28 mouse cellular contexts compared by ENCODE assay signal in the genomic region with DNA sequence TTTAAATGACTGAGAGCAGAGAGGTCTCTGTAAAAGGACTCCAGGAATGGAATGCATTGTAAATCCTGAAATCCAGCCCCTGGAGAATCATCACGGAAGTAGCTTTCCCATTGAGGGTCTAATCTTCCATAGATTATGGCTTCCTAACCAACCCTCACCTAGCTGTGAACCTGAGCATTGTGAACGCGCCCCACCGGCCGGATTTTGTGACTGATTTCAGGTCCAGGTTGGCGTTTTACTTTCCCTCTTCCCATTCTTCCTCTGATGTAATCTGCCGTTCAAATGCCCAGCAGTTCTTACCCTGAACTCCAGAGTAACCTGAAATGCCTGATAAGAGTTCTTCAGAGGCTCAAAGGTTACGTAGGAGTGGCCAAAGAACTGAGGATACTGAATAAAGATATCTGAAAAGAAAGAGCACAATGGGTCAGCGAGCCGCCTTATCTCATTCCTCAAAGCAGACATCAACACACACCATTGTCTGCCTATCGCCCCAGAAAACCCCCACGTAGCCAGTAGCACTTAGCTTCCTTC.
DNase-seq lines count a peak whose midpoint lies in the region; ATAC-seq and TF ChIP-seq lines count a peak whose summit lies in the region.
"Had no signal": no experiment of that assay in that cellular context is flagged by ENCODE, and none has a peak within 500 bp of the region (broad histone marks: within the 10 kb centered on the region; RNA-seq: fewer than 3 reads in every experiment).

No protein-coding gene starts in this region.

- peak; percentile 89 for ATAC-seq in intestine, embryonic 16.5 days
- ATAC-seq: CD4-positive, CD25-positive, alpha-beta regulatory T cell, adult 4 months; forebrain, embryonic 15.5 days; hindbrain, embryonic 16.5 days had no signal

- H3K27ac ChIP-seq in liver, adult 2 months (replicated peaks; ENCODE audit: insufficient read depth, low read depth, low read length) = no peak overlapping the region
- H3K27ac ChIP-seq in intestine, embryonic 16.5 days (ENCODE audit: low read length) = no peak overlapping the region
- peak overlapping the region; percentile 64; the same call in 1 of the 2 replicates for H3K27ac ChIP-seq in small intestine, adult 2 months (ENCODE audit: insufficient read depth, low read depth, low read length)
- H3K27ac ChIP-seq: embryonic facial prominence, embryonic 10.5 days; embryonic facial prominence, embryonic 13.5 days; forebrain, embryonic 12.5 days; forebrain, embryonic 15.5 days; heart, adult 2 months; heart, embryonic 15.5 days; hindbrain, embryonic 10.5 days; hindbrain, embryonic 13.5 days had no signal

- H3K4me2 ChIP-seq in intestine, embryonic 16.5 days (ENCODE audit: low read depth, low read length) = peak overlapping the region; percentile 13; the same call in 1 of the 2 replicates
- H3K4me2 ChIP-seq: embryonic facial prominence, embryonic 13.5 days; forebrain, embryonic 12.5 days; forebrain, embryonic 15.5 days; heart, embryonic 12.5 days; heart, embryonic 15.5 days; hindbrain, embryonic 13.5 days had no signal

- H3K9ac ChIP-seq in liver, adult 2 months (ENCODE audit: low read depth, low read length) = no peak overlapping the region
- H3K9ac ChIP-seq in intestine, embryonic 16.5 days (ENCODE audit: low read depth, low read length) = no peak overlapping the region
- H3K9ac ChIP-seq: embryonic facial prominence, embryonic 13.5 days; forebrain, embryonic 12.5 days; forebrain, embryonic 15.5 days; heart, embryonic 12.5 days; heart, embryonic 15.5 days; hindbrain, embryonic 13.5 days had no signal

- WGBS in liver, adult 2 months = 31% methylated on average over 12 of the region's 12 CpGs
- WGBS in intestine, embryonic 16.5 days = 53% methylated on average over 12 of the region's 12 CpGs
- WGBS in small intestine, adult 2 months = 28% methylated on average over 12 of the region's 12 CpGs

- TF ChIP-seq CTCF in liver, adult 2 months (IDR thresholded peaks at IDR 0.05; ENCODE audit: low read depth, low read length) = no peak
- TF ChIP-seq CTCF in small intestine, adult 2 months (IDR thresholded peaks at IDR 0.05; ENCODE audit: extremely low read depth, insufficient read length, insufficient replicate concordance, low read depth, low read length) = no peak

- peaks cover 8% of the 10 kb centered on the region for H3K9me3 ChIP-seq in intestine, embryonic 16.5 days (ENCODE audit: control insufficient read depth, low read length)
- H3K9me3 ChIP-seq: forebrain, embryonic 15.5 days; heart, embryonic 15.5 days; hindbrain, embryonic 13.5 days had no signal

- H3K79me2 ChIP-seq in liver, adult 2 months (ENCODE audit: control insufficient read depth, insufficient read depth, low read length) = no peaks in the 10 kb centered on the region

- TF ChIP-seq POLR2A in liver, adult 2 months (IDR thresholded peaks at IDR 0.05; ENCODE audit: extremely low read depth, insufficient read depth, low read length) = no peak
- TF ChIP-seq POLR2A in small intestine, adult 2 months (IDR thresholded peaks at IDR 0.05; ENCODE audit: low read depth, low read length) = no peak

- DNase-seq in liver, adult 2 months (ENCODE audit: extremely low read depth, low read depth, low spot score) = peak; percentile 48
- no peak for DNase-seq in liver
- DNase-seq in thymus, postnatal 36 days = no peak
- no peak for DNase-seq in left cerebral cortex, postnatal 36 days (ENCODE audit: low spot score in 2 of 2)
- DNase-seq: adrenal gland, adult 2 months; adrenal gland, postnatal 14 days; cerebellum, adult 11 months; cerebellum, adult 2 months; cerebellum, adult 9-11 months; cerebellum, postnatal 25 days; embryo, embryonic 11 days; gastrocnemius, postnatal 14 days; heart, adult 2 months; heart, postnatal 10 days; heart, postnatal 36 days had no signal

- intact Hi-C loops in left cerebral cortex, postnatal 36 days (cut with DNase I) = no loop called here

- no peaks in the 10 kb centered on the region for H3K27me3 ChIP-seq in liver, adult 2 months (ENCODE audit: control insufficient read depth, insufficient read depth, low read length)
- H3K27me3 ChIP-seq in intestine, embryonic 16.5 days (replicated peaks; ENCODE audit: control insufficient read depth, insufficient read depth, low read length) = no peaks in the 10 kb centered on the region
- no peaks in the 10 kb centered on the region for H3K27me3 ChIP-seq in small intestine, adult 2 months (ENCODE audit: control insufficient read depth, insufficient read depth, low read length)
- H3K27me3 ChIP-seq: embryonic facial prominence, embryonic 13.5 days; forebrain, embryonic 12.5 days; forebrain, embryonic 15.5 days; heart, embryonic 12.5 days; heart, embryonic 15.5 days; hindbrain, embryonic 13.5 days had no signal

- H3K36me3 ChIP-seq in liver, adult 2 months (ENCODE audit: control insufficient read depth, insufficient read depth, low read length) = no peaks in the 10 kb centered on the region
- H3K36me3 ChIP-seq in intestine, embryonic 16.5 days (ENCODE audit: control insufficient read depth, insufficient read depth, low read length) = peaks cover 3% of the 10 kb centered on the region; the same call in 1 of the 2 replicates
- H3K36me3 ChIP-seq in small intestine, adult 2 months (ENCODE audit: control insufficient read depth, insufficient read depth, low read length) = no peaks in the 10 kb centered on the region
- H3K36me3 ChIP-seq: forebrain, embryonic 12.5 days; forebrain, embryonic 15.5 days; heart, embryonic 15.5 days had no signal

- H3K4me1 ChIP-seq in liver, adult 2 months (ENCODE audit: control insufficient read depth, insufficient read depth, low read length) = peaks cover 4% of the 10 kb centered on the region
- H3K4me1 ChIP-seq in intestine, embryonic 16.5 days (ENCODE audit: control insufficient read depth, insufficient read depth, low read length) = no peaks in the 10 kb centered on the region
- peaks cover 6% of the 10 kb centered on the region; the same call in 1 of the 2 replicates for H3K4me1 ChIP-seq in small intestine, adult 2 months (ENCODE audit: control insufficient read depth, insufficient read depth, insufficient read length, low read length)
- H3K4me1 ChIP-seq: embryonic facial prominence, embryonic 10.5 days; embryonic facial prominence, embryonic 13.5 days; forebrain, embryonic 12.5 days; forebrain, embryonic 15.5 days; hindbrain, embryonic 10.5 days; hindbrain, embryonic 13.5 days had no signal

- no peak overlapping the region for H3K4me3 ChIP-seq in liver, adult 2 months (ENCODE audit: insufficient read depth, low read depth, low read length)
- H3K4me3 ChIP-seq in intestine, embryonic 16.5 days (ENCODE audit: low read length) = no peak overlapping the region
- peak overlapping the region; percentile 26; the same call in 1 of the 2 replicates for H3K4me3 ChIP-seq in small intestine, adult 2 months (ENCODE audit: low read depth, low read length)
- H3K4me3 ChIP-seq: embryonic facial prominence, embryonic 10.5 days; embryonic facial prominence, embryonic 13.5 days; erythroblast, embryonic 14.5 days; forebrain, embryonic 12.5 days; forebrain, embryonic 15.5 days; heart, adult 2 months; heart, embryonic 12.5 days; heart, embryonic 15.5 days; hindbrain, embryonic 10.5 days; hindbrain, embryonic 13.5 days had no signal
